Mouse (Mus musculus): ENCODE data around the gene Sec61a2.

DNA sequence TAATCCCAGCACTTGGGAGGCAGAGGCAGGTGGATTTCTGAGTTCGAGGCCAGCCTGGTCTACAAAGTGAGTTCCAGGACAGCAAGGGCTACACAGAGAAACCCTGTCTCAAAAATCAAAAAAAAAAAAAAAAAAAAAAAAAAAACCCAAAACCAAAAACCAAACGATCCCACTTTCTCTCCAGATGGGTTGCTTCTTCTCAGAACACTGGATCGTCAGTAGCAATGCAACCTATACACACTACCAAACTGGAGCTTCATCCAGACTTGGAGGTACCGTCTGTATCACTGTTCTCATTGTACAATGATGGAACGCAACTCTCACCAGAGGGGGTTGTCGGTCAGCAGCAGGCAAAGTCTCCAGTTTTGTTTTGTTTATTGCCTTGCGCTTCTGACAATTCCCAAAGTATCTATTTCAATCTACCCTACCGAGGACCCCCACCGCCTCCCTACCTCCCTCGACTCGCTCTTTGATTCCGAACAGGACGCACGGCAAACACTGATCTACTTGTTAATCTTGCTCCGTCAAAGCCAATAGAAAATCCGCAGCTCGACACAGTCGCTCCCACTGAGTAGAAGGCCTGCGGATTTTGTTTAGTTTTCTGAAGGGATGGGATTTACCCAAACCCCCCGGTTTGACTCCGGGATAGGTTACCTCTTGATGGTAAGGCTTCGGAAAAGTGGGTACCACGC is 50.9 kb downstream of the Sec61a2 start:
- TF ChIP-seq POLR2A (IDR thresholded peaks at IDR 0.05; ENCODE audit: low read depth, low read length) (no peak), EP300 (IDR thresholded peaks at IDR 0.05; ENCODE audit: low read length) (no peak), ETS1 (conservative IDR thresholded peaks at IDR 0.05; ENCODE audit: low read depth, low read length) (no peak), CHD2 (IDR thresholded peaks at IDR 0.05; ENCODE audit: low read length) (no peak), CTCF (conservative IDR thresholded peaks at IDR 0.05 in 1 of 2, IDR thresholded peaks at IDR 0.05 in 1 of 2; ENCODE audit: low read depth in 2 of 2, low read length in 2 of 2) (no peak), IRF4 (IDR thresholded peaks at IDR 0.05; ENCODE audit: low read depth, low read length) (no peak), MEF2A (IDR thresholded peaks at IDR 0.05; ENCODE audit: borderline replicate concordance, low read depth, low read length) (no peak), UBTF (IDR thresholded peaks at IDR 0.05; ENCODE audit: low read depth, low read length) (no peak), KAT2A (IDR thresholded peaks at IDR 0.05; ENCODE audit: insufficient replicate concordance, low read length) (no peak), E2F4 (IDR thresholded peaks at IDR 0.05; ENCODE audit: insufficient replicate concordance, low read depth, low read length) (no peak), GABPA (IDR thresholded peaks at IDR 0.05; ENCODE audit: insufficient replicate concordance, low read depth, low read length) (no peak)

Measured in CH12.LX (cell line).